Mouse (Mus musculus): ENCODE data around the gene Dnajc17. TPM values are rescaled to one million over a fixed set of nuclear protein-coding genes. Genes with fewer than 3 reads are reported as not detected.

The Dnajc17 gene
- polyA plus RNA-seq, 1 experiment: 7.8 TPM

DNA sequence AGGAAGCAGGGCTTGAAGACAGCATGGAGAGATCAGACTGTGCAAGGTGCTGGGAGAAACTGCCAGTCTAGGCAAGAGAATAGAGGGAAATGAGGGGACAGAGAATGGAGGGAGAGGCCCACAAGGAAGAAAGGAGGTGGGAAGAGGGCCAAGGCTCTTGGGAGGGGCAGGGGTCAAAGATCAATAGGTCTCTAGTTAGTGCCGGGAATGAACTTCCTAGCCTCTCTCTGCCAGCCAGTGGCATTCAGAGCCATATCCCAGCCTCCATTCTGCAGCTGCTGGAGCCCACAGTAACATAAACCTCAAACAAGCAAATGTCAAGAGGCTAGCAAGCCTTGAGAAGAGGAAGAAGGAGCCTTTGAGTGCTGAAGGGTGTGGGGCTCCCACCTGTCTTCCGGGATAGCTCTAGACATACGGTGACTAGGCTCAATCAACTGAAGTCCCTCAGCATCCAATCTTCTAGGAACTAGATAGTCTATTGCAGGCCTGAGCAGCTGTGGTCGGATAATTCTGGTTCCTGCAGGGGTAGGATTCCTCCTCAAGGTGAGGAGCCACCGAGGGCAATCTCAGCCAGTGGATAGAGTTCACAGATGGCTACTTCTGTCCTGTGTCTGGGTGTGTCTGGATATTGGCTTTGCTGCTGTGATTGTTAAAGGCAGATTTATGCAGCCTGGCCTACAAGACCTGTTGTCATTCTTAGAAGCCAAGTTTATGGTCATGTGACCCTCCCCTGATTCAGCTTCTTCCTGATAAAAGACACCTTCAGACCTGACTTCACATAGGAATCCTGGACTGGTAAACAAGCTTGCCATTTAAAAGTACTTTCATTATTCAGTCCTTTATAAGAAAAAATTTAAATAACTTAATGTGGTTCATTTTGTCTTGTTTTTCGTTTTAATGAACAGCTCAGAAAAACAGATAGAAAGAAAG is 21.4 kb upstream of the Dnajc17 start, which contains the start of gene Ppp1r14d:
Gene Ppp1r14d (minus strand): TSS at position 132 of the 930 bp plus-strand sequence.
- H3K4me3 ChIP-seq (ENCODE audit: insufficient read depth, low read depth, low read length): no peak within 1 kb of the TSS
- H3K4me1 ChIP-seq (ENCODE audit: control insufficient read depth, insufficient read depth, insufficient read length, low read length): no peaks in the 10 kb centered on the region
- H3K27ac ChIP-seq (replicated peaks; ENCODE audit: low read depth, low read length): no peak within 1 kb of the TSS

DNA sequence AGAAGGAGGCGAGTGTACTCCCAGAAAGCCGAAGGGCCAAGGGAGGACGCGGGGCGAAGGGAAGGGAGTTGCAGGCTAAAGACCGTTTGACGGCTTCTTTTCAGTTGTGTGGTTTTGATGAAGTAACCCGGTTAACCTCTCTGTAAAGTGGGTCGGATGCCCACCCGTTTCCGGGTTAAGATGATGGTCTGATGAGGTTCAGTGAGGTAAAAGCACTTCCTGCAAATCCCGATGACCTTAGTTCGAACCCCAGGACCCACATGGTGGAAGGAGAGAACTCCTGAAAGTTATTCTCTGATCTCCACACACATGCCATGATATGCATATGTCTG is 547 bp upstream of the Dnajc17 start:
- peak overlapping the region; percentile 85 for H3K4me3 ChIP-seq (ENCODE audit: insufficient read depth, low read depth, low read length)
- 0 out of 2 replicates have a peak, but pooled peaks cover 2% of the 10 kb centered on the region for H3K4me1 ChIP-seq (ENCODE audit: control insufficient read depth, insufficient read depth, insufficient read length, low read length)
- 0 out of 2 replicates have a peak overlapping the region, but pooled peaks have one; percentile 9 for H3K27ac ChIP-seq (replicated peaks; ENCODE audit: low read depth, low read length)

DNA sequence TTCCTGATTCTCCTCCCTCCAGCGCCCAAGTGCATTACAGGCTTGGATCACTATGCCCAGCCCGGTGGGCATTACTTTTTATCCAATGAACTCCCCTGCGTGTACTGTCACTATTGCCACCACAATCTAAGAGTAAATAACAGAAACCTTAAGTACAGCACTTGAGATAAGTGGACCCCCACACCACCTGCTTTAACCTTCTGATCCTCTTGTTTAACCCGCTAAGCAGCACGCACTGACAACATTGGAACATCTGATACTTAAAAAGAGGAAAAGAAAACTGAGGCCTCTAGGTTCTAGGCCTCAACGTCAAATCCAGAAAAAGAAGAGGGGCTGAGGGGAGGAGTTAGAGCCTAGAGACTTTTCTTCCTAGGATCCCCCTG is 643 bp downstream of the Dnajc17 start:
- peak overlapping the region; percentile 94 for H3K4me3 ChIP-seq (ENCODE audit: insufficient read depth, low read depth, low read length)

GRCm38 (mm10) chr2:119203871-119204460 is 4.6 kb downstream of the Dnajc17 start:
- peaks cover 11% of the 10 kb centered on the region; the same call in 1 of the 2 replicates for H3K4me1 ChIP-seq (ENCODE audit: control insufficient read depth, insufficient read depth, insufficient read length, low read length)
- no peak overlapping the region for H3K4me3 ChIP-seq (ENCODE audit: insufficient read depth, low read depth, low read length)
- peak overlapping the region; percentile 81 for H3K27ac ChIP-seq (replicated peaks; ENCODE audit: low read depth, low read length)

More for the DNA sequence above, 643 bp downstream of the Dnajc17 start:
- H3K27ac ChIP-seq (replicated peaks; ENCODE audit: low read depth, low read length): peak overlapping the region; percentile 93
- 0 out of 2 replicates have a peak, but pooled peaks cover 7% of the 10 kb centered on the region for H3K4me1 ChIP-seq (ENCODE audit: control insufficient read depth, insufficient read depth, insufficient read length, low read length)

- no peak overlapping the region for H3K4me3 ChIP-seq (ENCODE audit: insufficient read depth, low read depth, low read length)
- peak overlapping the region; percentile 81 for H3K27ac ChIP-seq (replicated peaks; ENCODE audit: low read depth, low read length)
- H3K4me1 ChIP-seq (ENCODE audit: control insufficient read depth, insufficient read depth, insufficient read length, low read length): peaks cover 18% of the 10 kb centered on the region; the same call in 1 of the 2 replicates
Measured at GRCm38 (mm10) chr2:119202914-119203453, 5.6 kb downstream of the Dnajc17 start.

GRCm38 (mm10) chr2:119198934-119199333 is 9.7 kb downstream of the Dnajc17 start:
- Histone ChIP-seq H3K4me3 (ENCODE audit: insufficient read depth, low read depth, low read length) (no peak overlapping the region), H3K4me1 (ENCODE audit: control insufficient read depth, insufficient read depth, insufficient read length, low read length) (peaks cover 20% of the 10 kb centered on the region; the same call in 1 of the 2 replicates), H3K27ac (replicated peaks; ENCODE audit: low read depth, low read length) (peak overlapping the region; percentile 49)

DNA sequence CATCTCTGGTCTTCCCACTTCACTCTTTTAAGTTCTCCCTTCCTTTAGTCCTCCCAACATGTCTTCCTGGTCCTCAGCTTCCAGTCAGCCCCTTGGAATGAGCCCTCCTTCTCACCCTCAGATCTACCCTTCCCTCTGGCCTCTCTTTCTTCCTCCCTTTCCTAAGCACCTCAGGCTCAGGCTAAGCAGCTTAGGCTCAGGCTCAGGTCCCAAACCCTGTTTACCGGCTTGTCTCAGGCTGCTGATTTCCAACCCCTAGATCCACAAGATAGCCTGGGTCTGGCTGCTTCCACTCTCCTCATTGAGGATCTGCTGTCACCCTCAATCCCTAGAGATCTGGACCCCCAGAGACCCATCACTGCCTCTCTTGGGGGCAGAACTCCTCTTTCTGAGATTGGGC is 10.5 kb downstream of the Dnajc17 start:
- Histone ChIP-seq H3K27ac (replicated peaks; ENCODE audit: low read depth, low read length) (peak overlapping the region; percentile 49), H3K4me1 (ENCODE audit: control insufficient read depth, insufficient read depth, insufficient read length, low read length) (peaks cover 15% of the 10 kb centered on the region; the same call in 1 of the 2 replicates), H3K4me3 (ENCODE audit: insufficient read depth, low read depth, low read length) (no peak overlapping the region)

DNA sequence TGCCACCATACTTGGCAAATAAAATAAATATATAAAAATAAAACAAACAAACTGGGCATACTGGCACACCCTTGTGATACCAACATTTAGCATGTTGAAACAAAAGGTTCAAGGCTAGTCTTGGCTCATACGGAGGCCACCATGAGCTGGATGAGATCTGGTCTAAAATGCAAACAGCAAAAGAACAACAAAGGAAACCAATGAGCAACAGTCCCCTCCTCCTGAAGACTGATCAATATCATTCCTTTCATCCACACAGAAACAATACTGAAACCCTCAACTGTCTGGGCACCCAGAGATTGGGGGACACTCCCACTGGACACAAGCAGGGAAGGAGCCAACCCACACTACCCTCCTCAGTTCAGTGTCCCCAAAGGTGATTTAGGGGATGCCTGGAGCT is 11.1 kb downstream of the Dnajc17 start:
- peaks cover 14% of the 10 kb centered on the region; the same call in 1 of the 2 replicates for H3K4me1 ChIP-seq (ENCODE audit: control insufficient read depth, insufficient read depth, insufficient read length, low read length)
- H3K27ac ChIP-seq (replicated peaks; ENCODE audit: low read depth, low read length): peak overlapping the region; percentile 49; the same call in 1 of the 2 replicates
- H3K4me3 ChIP-seq (ENCODE audit: insufficient read depth, low read depth, low read length): no peak overlapping the region

DNA sequence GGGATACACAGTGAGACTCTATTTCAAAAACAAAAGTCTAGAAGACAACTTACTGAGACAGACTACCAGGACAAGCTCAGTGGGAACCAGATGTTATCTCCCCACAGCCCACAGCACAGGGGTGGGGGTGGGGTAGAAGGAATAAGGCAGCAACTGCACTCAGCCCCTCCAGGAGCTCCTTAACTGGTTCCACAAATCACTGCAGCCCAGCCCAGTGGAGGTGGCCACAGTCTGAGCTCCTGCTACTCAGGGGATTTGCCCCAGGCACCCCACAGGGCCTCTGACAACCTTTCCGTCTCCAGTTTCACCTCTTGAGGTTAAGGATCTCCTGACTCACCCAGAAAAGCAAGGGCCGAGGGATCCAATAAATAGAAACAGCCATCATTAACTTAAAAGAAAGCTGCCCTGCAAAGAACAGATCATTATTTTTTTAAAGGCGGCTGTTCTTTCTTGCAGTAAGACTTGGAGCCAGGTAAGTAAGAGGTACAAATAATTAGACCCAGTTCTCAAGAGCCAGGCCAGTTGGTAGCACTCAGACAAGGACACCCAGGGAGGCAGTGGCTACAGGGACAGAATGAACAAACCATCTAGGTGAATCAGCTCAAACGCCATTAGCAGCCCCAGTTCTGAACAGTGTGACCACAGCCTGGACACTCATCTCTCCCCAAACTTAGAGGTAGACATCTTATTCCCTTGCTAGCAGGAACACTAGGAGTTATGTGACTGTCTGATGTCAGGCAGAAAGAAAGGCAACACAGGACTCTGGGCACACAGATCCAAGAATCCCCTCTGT is 12.1 kb downstream of the Dnajc17 start:
- Histone ChIP-seq H3K4me3 (ENCODE audit: insufficient read depth, low read depth, low read length) (no peak overlapping the region), H3K4me1 (ENCODE audit: control insufficient read depth, insufficient read depth, insufficient read length, low read length) (peaks cover 14% of the 10 kb centered on the region; the same call in 1 of the 2 replicates), H3K27ac (replicated peaks; ENCODE audit: low read depth, low read length) (no peak overlapping the region)

- Histone ChIP-seq H3K4me1 (ENCODE audit: control insufficient read depth, insufficient read depth, insufficient read length, low read length) (peaks cover 12% of the 10 kb centered on the region; the same call in 1 of the 2 replicates), H3K27ac (replicated peaks; ENCODE audit: low read depth, low read length) (no peak overlapping the region), H3K4me3 (ENCODE audit: insufficient read depth, low read depth, low read length) (no peak overlapping the region)
Measured at GRCm38 (mm10) chr2:119194140-119194539, 14.5 kb downstream of the Dnajc17 start.

DNA sequence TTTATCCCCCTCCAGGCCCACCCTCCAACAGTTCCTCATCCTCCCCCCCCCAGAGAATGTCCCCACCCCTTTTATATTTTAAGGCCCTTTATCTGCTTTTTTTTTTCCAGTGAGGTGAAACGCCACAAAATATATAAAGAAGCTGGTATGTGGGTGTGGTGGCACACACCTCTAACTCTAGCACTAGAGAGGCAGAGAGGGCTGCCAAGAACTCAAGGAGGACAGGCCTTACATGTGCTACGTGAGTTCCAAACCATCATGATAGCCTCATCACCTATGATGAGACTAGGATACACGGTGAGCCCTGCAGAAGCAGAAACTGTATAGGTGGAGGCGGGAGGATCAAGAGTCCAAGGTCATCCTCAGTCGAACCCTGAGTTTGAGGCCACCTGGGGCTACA is 17.6 kb downstream of the Dnajc17 start:
- H3K4me3 ChIP-seq (ENCODE audit: insufficient read depth, low read depth, low read length): no peak overlapping the region
- no peaks in the 10 kb centered on the region for H3K4me1 ChIP-seq (ENCODE audit: control insufficient read depth, insufficient read depth, insufficient read length, low read length)
- no peak overlapping the region for H3K27ac ChIP-seq (replicated peaks; ENCODE audit: low read depth, low read length)

DNA sequence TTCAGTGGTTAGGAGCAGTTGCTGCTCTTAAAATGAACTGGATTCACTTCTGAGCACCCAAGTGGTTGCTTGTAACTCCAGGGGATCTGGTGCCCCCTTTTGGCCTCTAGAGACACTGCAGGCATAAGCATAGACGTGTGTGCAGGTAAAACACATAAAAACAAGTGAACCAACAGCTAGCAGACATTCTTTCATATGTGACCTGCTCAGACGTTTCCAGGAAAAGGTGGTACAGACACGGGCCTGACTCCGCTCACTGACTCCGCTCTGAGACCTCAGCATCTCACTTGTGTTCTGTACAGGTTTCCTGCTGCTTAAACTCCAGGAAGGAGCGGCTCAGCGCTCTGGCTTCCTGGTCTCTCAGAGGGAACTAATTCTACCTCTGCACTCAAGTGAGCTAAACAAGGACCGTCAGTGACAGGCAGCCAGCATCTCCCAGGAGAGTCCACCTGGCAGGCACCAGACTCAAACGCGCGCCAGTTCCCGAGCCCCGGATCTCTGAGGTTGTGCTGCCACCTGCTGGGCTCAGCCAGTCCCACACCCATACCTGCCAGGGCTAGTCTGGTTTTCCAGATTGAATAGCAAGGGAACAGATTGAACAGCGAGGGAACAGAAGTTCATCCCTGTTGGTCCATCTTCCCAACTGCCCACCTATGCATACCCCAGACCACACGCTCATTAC is 19.4 kb downstream of the Dnajc17 start:
- Histone ChIP-seq H3K4me3 (ENCODE audit: insufficient read depth, low read depth, low read length) (peak overlapping the region; percentile 45), H3K27ac (replicated peaks; ENCODE audit: low read depth, low read length) (no peak overlapping the region), H3K4me1 (ENCODE audit: control insufficient read depth, insufficient read depth, insufficient read length, low read length) (no peaks in the 10 kb centered on the region)

- H3K27ac ChIP-seq (replicated peaks; ENCODE audit: low read depth, low read length): no peak overlapping the region
- no peak overlapping the region for H3K4me3 ChIP-seq (ENCODE audit: insufficient read depth, low read depth, low read length)
- H3K4me1 ChIP-seq (ENCODE audit: control insufficient read depth, insufficient read depth, insufficient read length, low read length): no peaks in the 10 kb centered on the region
Measured at GRCm38 (mm10) chr2:119182914-119183313, 25.7 kb downstream of the Dnajc17 start.

DNA sequence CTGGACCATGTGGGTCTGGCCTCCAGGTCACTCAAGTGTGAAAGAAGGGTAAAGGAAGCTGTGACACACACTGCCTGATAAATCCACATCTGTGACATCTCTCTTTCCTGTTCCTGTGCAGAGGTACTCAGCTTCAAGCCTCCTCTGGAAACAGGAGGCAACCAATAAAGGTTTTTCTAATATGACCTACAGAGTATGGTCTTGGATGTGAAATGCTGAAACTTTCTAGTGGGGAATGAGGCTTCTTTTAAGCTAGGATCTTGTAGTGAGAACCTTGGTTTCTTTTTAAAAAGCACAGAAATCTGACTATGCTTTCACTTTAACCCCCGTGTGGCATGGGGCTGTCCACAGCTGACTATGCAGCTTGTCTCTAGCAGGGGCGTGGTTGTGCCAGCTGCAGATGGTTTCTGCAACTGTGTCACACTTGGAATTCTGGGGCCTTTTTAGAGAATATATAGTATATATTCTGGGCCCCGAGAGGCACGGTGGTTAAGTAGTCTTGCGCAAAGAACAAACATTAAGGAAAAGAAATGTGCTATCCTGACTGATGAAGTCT is 31.1 kb downstream of the Dnajc17 start:
- H3K27ac ChIP-seq (replicated peaks; ENCODE audit: low read depth, low read length): no peak overlapping the region
- peaks cover 5% of the 10 kb centered on the region for H3K4me1 ChIP-seq (ENCODE audit: control insufficient read depth, insufficient read depth, insufficient read length, low read length)
- no peak overlapping the region for H3K4me3 ChIP-seq (ENCODE audit: insufficient read depth, low read depth, low read length)
